Mouse (Mus musculus) myocyte (in vitro differentiated cells): ENCODE results near the gene D17H6S53E.

Experiments used
- CEBPB ChIP-seq: IDR thresholded peaks from 2 replicates; pipeline ENCODE4 v1.6.1; 2011; ENCODE audit warnings: mild to moderate bottlenecking, moderate library complexity; ENCODE audit not compliant: poor library complexity, insufficient read depth, severe bottlenecking
- E2F4 ChIP-seq: IDR thresholded peaks from one replicate; pipeline ENCODE4 v1.6.1; 2011; ENCODE audit warnings: mild to moderate bottlenecking, control low read depth, moderate library complexity; ENCODE audit not compliant: insufficient read depth
- MAX ChIP-seq: IDR thresholded peaks from one replicate; pipeline ENCODE4 v1.6.1; 2011; ENCODE audit warnings: low read depth, mild to moderate bottlenecking, control low read depth
- MYOG ChIP-seq, 3 experiments: IDR thresholded peaks; one replicate each; pipeline ENCODE4 v1.6.1; 2011; ENCODE audit warnings: control low read depth in 2 of 3, low read depth in 2 of 3, mild to moderate bottlenecking in 2 of 3; ENCODE audit not compliant: insufficient read length in 2 of 3, control insufficient read depth in 1 of 3, insufficient read depth in 1 of 3
- POLR2A ChIP-seq: IDR thresholded peaks from one replicate; pipeline ENCODE4 v1.6.1; 2011; ENCODE audit warnings: low read depth, mild to moderate bottlenecking, control low read depth, moderate library complexity; ENCODE audit not compliant: insufficient read length
- POLR2AphosphoS2 ChIP-seq: IDR thresholded peaks from one replicate; pipeline ENCODE4 v1.6.1; 2011; ENCODE audit warnings: low read depth, control low read depth; ENCODE audit not compliant: insufficient read length
- REST ChIP-seq: IDR thresholded peaks from one replicate; pipeline ENCODE4 v1.6.1; 2011; ENCODE audit warnings: mild to moderate bottlenecking, control low read depth, moderate library complexity; ENCODE audit not compliant: insufficient read depth, insufficient read length
- TCF12 ChIP-seq: IDR thresholded peaks from one replicate; pipeline ENCODE4 v1.6.1; 2011; ENCODE audit warnings: mild to moderate bottlenecking, control low read depth; ENCODE audit not compliant: poor library complexity, insufficient read depth, severe bottlenecking
- USF1 ChIP-seq: IDR thresholded peaks from one replicate; pipeline ENCODE4 v1.6.1; 2011; ENCODE audit warnings: low read depth, mild to moderate bottlenecking, control low read depth, moderate library complexity

- TF ChIP-seq E2F4 (no peak), POLR2AphosphoS2 (no peak), TCF12 (no peak), POLR2A (no peak), MAX (no peak), MYOG (IDR thresholded peaks at IDR 0.05; ENCODE audit: control insufficient read depth in 1 of 3, insufficient read depth in 1 of 3, insufficient read length in 2 of 3, low read depth in 2 of 3) (no peak), USF1 (no peak), REST (no peak), CEBPB (no peak)
These were observed 39.4 kb downstream of the D17H6S53E start for GRCm38 (mm10) chr17:35165451-35166155.
